Mouse (Mus musculus) neural tube, embryonic 15.5 days (tissue): ENCODE data around the gene Gucy2g. TPM values are rescaled to one million over a fixed set of nuclear protein-coding genes. Genes with fewer than 3 reads are reported as not detected.

ENCODE experiments used
- ATAC-seq: fragments of 200-750 bp; cut with Nextera tagmentation; 2 replicates; pipeline ENCODE4 v1.8.0; 2017; ENCODE audit warnings: mild to moderate bottlenecking, moderate TSS enrichment, moderate library complexity; ENCODE audit not compliant: low FRiP score
- H3K27ac ChIP-seq: fragments of 300-500 bp; sonication (generic); replicated peaks from 2 replicates; pipeline ENCODE4 v1.5.1; 2015; ENCODE audit warnings: mild to moderate bottlenecking, inconsistent platforms
- H3K27me3 ChIP-seq: fragments of 300-500 bp; sonication (generic); replicated peaks from 2 replicates; pipeline ENCODE4 v1.6.1; 2015; ENCODE audit warnings: inconsistent platforms
- H3K36me3 ChIP-seq: fragments of 300-500 bp; sonication (generic); 2 replicates; pipeline ENCODE4 v1.6.1; 2015; ENCODE audit warnings: inconsistent platforms
- H3K4me1 ChIP-seq: fragments of 300-500 bp; sonication (generic); 2 replicates; pipeline ENCODE4 v1.6.1; 2015; ENCODE audit warnings: inconsistent platforms
- H3K4me2 ChIP-seq: fragments of 300-500 bp; sonication (generic); 2 replicates; pipeline ENCODE4 v1.6.1; 2015; ENCODE audit warnings: inconsistent platforms, mild to moderate bottlenecking, moderate library complexity
- H3K4me3 ChIP-seq: fragments of 300-500 bp; sonication (generic); replicated peaks from 2 replicates; pipeline ENCODE4 v1.5.1; 2015; ENCODE audit warnings: mild to moderate bottlenecking, inconsistent platforms
- H3K9ac ChIP-seq: fragments of 300-500 bp; sonication (generic); replicated peaks from 2 replicates; pipeline ENCODE4 v1.6.1; 2015; ENCODE audit warnings: mild to moderate bottlenecking, inconsistent platforms
- H3K9me3 ChIP-seq: fragments of 300-500 bp; sonication (generic); replicated peaks from 2 replicates; pipeline ENCODE4 v1.6.1; 2016; ENCODE audit warnings: inconsistent platforms
- WGBS: fragments of 180-500 bp; shearing (Covaris S2); methylation state at CpG from one replicate; pipeline ENCODE4 v1.1.7; 2015; ENCODE audit warnings: mixed read lengths; 5-methylcytosine and 5-hydroxymethylcytosine counted together
- polyA plus RNA-seq: library from polyadenylated mRNA; unstranded; fragments of >200 nt; fragmentation: Nextera tagmentation; extraction: Ambion mirVana; gene quantifications from 2 replicates; pipeline ENCODE4 v1.2.1, GENCODE M21; 2015

The Gucy2g gene
- 0.06 and 0.12 TPM in 2 replicates for polyA plus RNA-seq

GRCm38 (mm10) chr19:55241186-55241645, at the start of gene Gucy2g:
Gucy2g (minus strand) TSS chr19:55241236.
- H3K27me3 ChIP-seq: no peaks in the 10 kb centered on the region
- no peak for ATAC-seq
- H3K4me2 ChIP-seq: no peak within 1 kb of the TSS
- no peaks in the 10 kb centered on the region for H3K36me3 ChIP-seq
- WGBS: 83% methylated on average over 6 of the region's 6 CpGs
- H3K9me3 ChIP-seq: no peaks in the 10 kb centered on the region
- no peak within 1 kb of the TSS for H3K9ac ChIP-seq
- no peak within 1 kb of the TSS for H3K27ac ChIP-seq
- no peak within 1 kb of the TSS for H3K4me3 ChIP-seq
- H3K4me1 ChIP-seq: 0 out of 2 replicates have a peak, but pooled peaks cover 6% of the 10 kb centered on the region

GRCm38 (mm10) chr19:55288974-55289373, 47.9 kb upstream of the Gucy2g start:
- Histone ChIP-seq H3K9me3 (no peaks in the 10 kb centered on the region), H3K4me3 (no peak overlapping the region), H3K36me3 (peaks cover 11% of the 10 kb centered on the region), H3K27me3 (no peaks in the 10 kb centered on the region), H3K27ac (no peak overlapping the region), H3K9ac (no peak overlapping the region), H3K4me1 (no peaks in the 10 kb centered on the region), H3K4me2 (no peak overlapping the region)
- ATAC-seq: no peak

GRCm38 (mm10) chr19:55286034-55286433, 45.0 kb upstream of the Gucy2g start:
- Histone ChIP-seq H3K36me3 (peaks cover 11% of the 10 kb centered on the region), H3K4me3 (no peak overlapping the region), H3K27me3 (no peaks in the 10 kb centered on the region), H3K9ac (no peak overlapping the region), H3K4me2 (no peak overlapping the region), H3K27ac (no peak overlapping the region), H3K4me1 (no peaks in the 10 kb centered on the region), H3K9me3 (no peaks in the 10 kb centered on the region)
- 87% methylated on average over 4 of the region's 4 CpGs for WGBS
- no peak for ATAC-seq

DNA sequence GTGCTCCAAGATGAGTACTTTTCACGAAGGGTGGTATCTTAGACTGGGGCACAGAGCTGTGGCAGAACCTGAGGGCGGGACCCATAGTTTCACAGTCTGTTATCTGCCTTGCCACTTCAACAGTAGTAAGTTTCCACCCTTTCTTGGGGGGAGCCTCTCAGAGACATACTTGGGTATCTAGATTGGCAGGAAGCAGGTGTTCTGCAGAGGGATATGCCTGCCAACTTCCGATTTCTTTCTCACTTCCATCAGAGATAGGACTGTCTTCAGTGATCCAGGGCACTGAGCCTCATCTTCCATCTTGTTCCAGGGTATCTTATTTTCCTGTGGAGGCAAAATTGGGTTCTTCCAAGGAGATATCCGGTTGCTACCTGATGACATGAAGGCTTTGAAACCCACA, 43.1 kb upstream of the Gucy2g start:
- Histone ChIP-seq H3K27me3 (no peaks in the 10 kb centered on the region), H3K4me3 (no peak overlapping the region), H3K4me1 (no peaks in the 10 kb centered on the region), H3K9me3 (no peaks in the 10 kb centered on the region), H3K9ac (no peak overlapping the region), H3K27ac (no peak overlapping the region), H3K36me3 (peaks cover 7% of the 10 kb centered on the region), H3K4me2 (no peak overlapping the region)
- no peak for ATAC-seq
- 95% methylated on average over 4 of the region's 4 CpGs for WGBS

DNA sequence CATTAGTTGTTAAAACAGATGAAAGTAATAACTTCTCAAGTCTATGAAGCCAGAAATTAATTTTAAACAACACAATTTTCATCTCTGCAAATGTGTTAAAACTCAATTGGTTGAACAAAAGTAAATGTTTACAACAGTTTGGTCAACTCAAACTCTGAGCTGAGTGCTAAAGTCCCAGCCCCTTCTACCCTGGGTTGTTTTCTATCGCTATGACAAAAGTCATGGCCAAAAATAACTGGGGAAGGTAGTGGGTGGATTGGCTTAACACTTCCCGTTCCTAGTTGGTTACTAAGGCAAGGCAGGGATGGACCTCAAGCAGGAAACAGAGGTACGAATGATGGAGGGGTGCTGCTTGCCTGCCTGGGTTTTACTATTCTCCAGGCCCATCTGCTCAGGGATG, 35.7 kb upstream of the Gucy2g start:
- no peaks in the 10 kb centered on the region for H3K36me3 ChIP-seq
- no peak overlapping the region for H3K9ac ChIP-seq
- 91% methylated on average over 3 of the region's 3 CpGs for WGBS
- H3K27me3 ChIP-seq: no peaks in the 10 kb centered on the region
- H3K4me3 ChIP-seq: no peak overlapping the region
- no peaks in the 10 kb centered on the region for H3K9me3 ChIP-seq
- no peak overlapping the region for H3K4me2 ChIP-seq
- ATAC-seq: no peak
- H3K4me1 ChIP-seq: no peaks in the 10 kb centered on the region
- no peak overlapping the region for H3K27ac ChIP-seq

DNA sequence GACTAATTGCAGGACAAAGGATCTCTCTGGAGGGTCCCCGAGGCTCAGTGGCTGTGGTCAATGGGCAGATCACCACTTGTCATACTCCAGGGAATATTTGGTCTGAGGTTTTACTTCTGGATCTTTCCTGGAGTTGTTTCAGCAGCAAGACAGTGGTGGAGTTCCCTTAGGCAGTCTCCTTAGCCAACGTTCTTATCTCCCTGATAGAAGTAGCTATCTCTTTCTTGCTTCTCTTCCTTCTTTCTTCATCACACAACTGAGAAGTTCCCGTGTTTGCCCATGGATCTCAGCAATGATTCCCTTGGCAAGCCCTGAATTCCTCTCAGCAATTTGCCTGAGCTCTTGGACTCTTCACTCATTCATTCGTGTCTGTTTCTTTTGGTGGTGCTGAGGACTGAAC, 35.1 kb upstream of the Gucy2g start:
- WGBS: 82% methylated on average over 4 of the region's 4 CpGs
- Histone ChIP-seq H3K4me3 (no peak overlapping the region), H3K36me3 (no peaks in the 10 kb centered on the region), H3K4me2 (no peak overlapping the region), H3K27me3 (no peaks in the 10 kb centered on the region), H3K4me1 (no peaks in the 10 kb centered on the region), H3K9me3 (no peaks in the 10 kb centered on the region), H3K27ac (no peak overlapping the region), H3K9ac (no peak overlapping the region)
- no peak for ATAC-seq

GRCm38 (mm10) chr19:55273340-55273739, 32.3 kb upstream of the Gucy2g start:
- Histone ChIP-seq H3K27me3 (no peaks in the 10 kb centered on the region), H3K4me3 (no peak overlapping the region), H3K27ac (no peak overlapping the region), H3K4me1 (no peaks in the 10 kb centered on the region), H3K36me3 (no peaks in the 10 kb centered on the region), H3K9ac (no peak overlapping the region), H3K4me2 (no peak overlapping the region), H3K9me3 (no peaks in the 10 kb centered on the region)
- 87% methylated on average over 6 of the region's 6 CpGs for WGBS
- ATAC-seq: no peak

DNA sequence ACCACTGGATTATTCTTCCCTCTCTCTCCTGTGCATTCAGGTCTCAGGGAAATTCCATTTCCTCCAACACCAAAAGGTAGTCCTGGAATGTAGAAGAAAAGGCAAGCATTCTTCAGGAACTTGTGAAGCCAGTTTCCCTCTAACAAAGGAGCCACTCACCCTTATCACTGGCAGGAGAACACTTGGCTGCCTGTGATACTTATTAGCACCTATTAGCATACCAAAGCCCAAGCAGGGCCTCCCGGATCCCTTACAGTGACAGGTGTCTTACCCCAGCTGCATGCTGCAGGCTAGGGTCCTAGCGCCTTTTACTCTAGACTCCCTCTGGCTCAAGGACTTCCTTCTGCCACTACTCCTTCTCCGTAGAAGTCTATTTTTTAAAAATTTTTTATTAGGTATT, 30.4 kb upstream of the Gucy2g start:
- Histone ChIP-seq H3K4me2 (no peak overlapping the region), H3K36me3 (no peaks in the 10 kb centered on the region), H3K4me1 (no peaks in the 10 kb centered on the region), H3K4me3 (no peak overlapping the region), H3K9me3 (no peaks in the 10 kb centered on the region), H3K27ac (no peak overlapping the region), H3K9ac (no peak overlapping the region), H3K27me3 (no peaks in the 10 kb centered on the region)
- no peak for ATAC-seq
- 30% methylated on average over 3 of the region's 3 CpGs for WGBS

DNA sequence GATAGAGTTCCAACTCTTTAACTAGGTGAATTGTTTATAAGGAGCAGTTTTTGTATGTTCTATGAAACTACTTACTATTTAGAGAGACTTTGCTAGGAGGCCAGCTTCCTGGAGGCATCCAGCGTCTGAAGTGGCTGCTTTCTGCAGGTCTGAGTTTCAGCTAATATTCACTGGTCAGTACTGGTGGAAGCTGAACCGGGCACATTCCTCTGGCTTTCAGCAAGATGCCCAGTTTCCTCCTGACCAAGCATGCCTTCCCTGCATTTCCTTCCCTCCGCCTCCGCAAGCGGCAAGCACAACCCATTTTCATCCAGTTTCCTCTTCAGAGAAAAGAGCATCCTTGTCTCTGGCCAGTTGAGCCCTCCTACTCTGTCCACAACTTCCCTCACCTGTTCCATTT, 28.0 kb upstream of the Gucy2g start:
- H3K9me3 ChIP-seq: no peaks in the 10 kb centered on the region
- no peak overlapping the region for H3K9ac ChIP-seq
- no peaks in the 10 kb centered on the region for H3K4me1 ChIP-seq
- ATAC-seq: no peak
- no peak overlapping the region for H3K4me3 ChIP-seq
- no peaks in the 10 kb centered on the region for H3K27me3 ChIP-seq
- H3K27ac ChIP-seq: no peak overlapping the region
- H3K4me2 ChIP-seq: no peak overlapping the region
- H3K36me3 ChIP-seq: no peaks in the 10 kb centered on the region
- WGBS: 90% methylated on average over 5 of the region's 5 CpGs

GRCm38 (mm10) chr19:55268150-55268549, 27.1 kb upstream of the Gucy2g start:
- no peak overlapping the region for H3K4me2 ChIP-seq
- no peak overlapping the region for H3K4me3 ChIP-seq
- no peaks in the 10 kb centered on the region for H3K4me1 ChIP-seq
- no peak overlapping the region for H3K9ac ChIP-seq
- no peaks in the 10 kb centered on the region for H3K36me3 ChIP-seq
- H3K27me3 ChIP-seq: no peaks in the 10 kb centered on the region
- ATAC-seq: no peak
- 67% methylated on average over 3 of the region's 3 CpGs for WGBS
- H3K27ac ChIP-seq: no peak overlapping the region
- no peaks in the 10 kb centered on the region for H3K9me3 ChIP-seq

DNA sequence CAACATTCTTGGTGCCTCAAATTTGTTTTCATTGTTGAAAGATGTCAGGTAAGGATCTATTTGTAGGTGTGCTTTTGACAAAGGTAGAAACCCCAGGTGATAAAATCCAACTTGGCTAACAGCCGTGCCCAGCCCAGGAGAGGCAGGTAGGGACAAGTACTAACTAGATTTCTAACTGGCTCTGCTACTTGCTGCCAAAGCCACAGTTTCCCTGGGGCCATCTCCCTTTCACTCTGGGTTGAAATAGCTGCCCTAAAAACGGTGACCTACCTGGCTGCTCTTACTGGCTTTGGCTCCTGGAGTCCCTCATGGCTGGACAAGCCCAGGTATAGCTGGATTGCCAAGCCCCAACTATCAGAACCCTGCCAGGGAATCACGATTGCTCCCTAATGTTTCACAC, 25.8 kb upstream of the Gucy2g start:
- ATAC-seq: no peak
- Histone ChIP-seq H3K9ac (no peak overlapping the region), H3K4me1 (no peaks in the 10 kb centered on the region), H3K4me3 (no peak overlapping the region), H3K27ac (no peak overlapping the region), H3K36me3 (no peaks in the 10 kb centered on the region), H3K9me3 (no peaks in the 10 kb centered on the region), H3K4me2 (no peak overlapping the region), H3K27me3 (no peaks in the 10 kb centered on the region)
- WGBS: 88% methylated on average over 3 of the region's 3 CpGs

DNA sequence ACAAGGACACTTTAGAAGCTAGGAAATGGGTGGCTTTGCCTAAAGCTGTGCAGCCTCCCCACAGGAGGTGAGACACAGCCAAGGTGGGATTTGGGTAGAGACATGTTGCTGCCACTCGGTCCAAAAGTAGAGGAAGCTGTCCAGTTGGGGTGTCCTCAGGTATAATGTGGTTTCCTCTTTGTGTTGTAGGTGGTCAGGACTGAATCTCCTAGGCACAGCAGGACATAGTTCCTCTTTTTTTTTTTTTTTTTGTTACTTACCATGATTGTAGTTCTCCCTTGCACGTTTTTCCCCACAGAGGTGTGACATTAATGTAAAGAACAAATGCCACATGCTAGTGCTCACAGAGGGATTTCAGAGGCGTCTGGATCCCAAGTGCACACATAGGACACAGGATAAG, 24.2 kb upstream of the Gucy2g start:
- Histone ChIP-seq H3K9me3 (no peaks in the 10 kb centered on the region), H3K27me3 (no peaks in the 10 kb centered on the region), H3K4me2 (no peak overlapping the region), H3K36me3 (no peaks in the 10 kb centered on the region), H3K9ac (no peak overlapping the region), H3K4me3 (no peak overlapping the region), H3K27ac (no peak overlapping the region), H3K4me1 (no peaks in the 10 kb centered on the region)
- no peak for ATAC-seq
- WGBS: 76% methylated on average over 3 of the region's 3 CpGs
